Mouse (Mus musculus): ENCODE results near the gene Nubp1.

DNA sequence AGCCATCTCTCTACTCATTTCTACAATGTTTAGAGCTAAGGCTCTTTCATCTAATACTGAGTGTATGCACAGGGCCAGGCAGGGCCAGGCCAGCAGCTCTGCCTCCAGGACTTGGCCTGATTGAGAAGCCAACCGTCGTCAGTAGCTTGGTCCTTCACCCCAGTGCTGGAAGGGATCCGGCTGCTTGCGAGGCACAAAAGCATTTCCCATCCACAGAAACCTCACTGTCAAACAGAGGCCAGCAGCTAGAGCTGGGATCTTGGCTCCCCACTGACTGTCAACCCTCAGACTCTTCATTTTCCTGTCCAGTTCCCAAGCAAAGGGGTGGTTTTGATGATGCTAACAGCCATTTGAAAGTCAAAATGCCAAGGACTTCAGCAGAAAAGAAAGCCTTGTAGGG is 39.4 kb upstream of the Nubp1 start:
- TF ChIP-seq CTCF (IDR thresholded peaks at IDR 0.05; ENCODE audit: control insufficient read depth, insufficient read depth, insufficient replicate concordance, low read depth, low read length) = no peak
- TF ChIP-seq POLR2A (IDR thresholded peaks at IDR 0.05; ENCODE audit: control insufficient read depth, low read depth, low read length) = no peak
